Mouse (Mus musculus): ENCODE data around the gene Hypk.
"Not testable (repeated sequence)": the region's sequence is repeated elsewhere in the genome, so short reads cannot be mapped to it uniquely, and the experiment has no call there.

GRCm38 (mm10) chr2:121472783-121473182, 19.7 kb downstream of the Hypk start:
- not testable (repeated sequence) for TF ChIP-seq POLR2A (IDR thresholded peaks at IDR 0.05; ENCODE audit: low read depth, low read length); CTCF (IDR thresholded peaks at IDR 0.05; ENCODE audit: extremely low read depth, insufficient read length, insufficient replicate concordance, low read depth, low read length)

Data from small intestine, adult 2 months (tissue).